Mouse (Mus musculus) MEL (cell line): ENCODE data around the gene Med31. TPM values are rescaled to one million over a fixed set of nuclear protein-coding genes. Genes with fewer than 3 reads are reported as not detected.

ENCODE experiments used
- DNase-seq: peaks from one replicate; pipeline ENCODE4 v3.0.0; 2011; ENCODE audit warnings: low read depth, low spot score
- H3K27ac ChIP-seq: 2 replicates; pipeline ENCODE4 v1.5.1; 2012; ENCODE audit warnings: low read depth, mild to moderate bottlenecking, control low read depth, low read length, moderate library complexity; ENCODE audit not compliant: control insufficient read depth
- H3K27me3 ChIP-seq, 2 experiments: fragments of 150-350 bp in 1 of 2; sonication (generic) in 1 of 2; 2 replicates each; pipeline ENCODE4 v1.6.1; 2012; ENCODE audit warnings: low read length in 2 of 2, mild to moderate bottlenecking in 2 of 2, improper control_type of control experiment in 1 of 2, moderate library complexity in 1 of 2; ENCODE audit not compliant: insufficient read depth in 2 of 2, control insufficient read depth in 1 of 2
- H3K36me3 ChIP-seq, 2 experiments: 2 replicates each; pipeline ENCODE4 v1.6.1; 2012 to 2014; ENCODE audit warnings: low read length in 2 of 2, improper control_type of control experiment in 1 of 2, inconsistent platforms in 1 of 2, mild to moderate bottlenecking in 1 of 2; ENCODE audit not compliant: insufficient read depth in 2 of 2, control insufficient read depth in 1 of 2
- H3K4me1 ChIP-seq, 2 experiments: fragments of 150-350 bp in 1 of 2; sonication (generic) in 1 of 2; 2 replicates each; pipeline ENCODE4 v1.6.1; 2012; ENCODE audit warnings: low read length in 2 of 2, improper control_type of control experiment in 1 of 2, mild to moderate bottlenecking in 1 of 2; ENCODE audit not compliant: insufficient read depth in 2 of 2, control insufficient read depth in 1 of 2
- H3K4me3 ChIP-seq, 2 experiments: fragments of 150-350 bp in 1 of 2; sonication (generic) in 1 of 2; 2 replicates each; pipeline ENCODE4 v1.5.1; 2012; ENCODE audit warnings: low read depth in 2 of 2, low read length in 2 of 2, mild to moderate bottlenecking in 2 of 2, moderate library complexity in 2 of 2, control low read depth in 1 of 2, improper control_type of control experiment in 1 of 2; ENCODE audit not compliant: control insufficient read depth in 1 of 2, insufficient read depth in 1 of 2
- H3K79me2 ChIP-seq: 2 replicates; pipeline ENCODE4 v1.6.1; 2012; ENCODE audit warnings: mild to moderate bottlenecking, low read length, moderate library complexity; ENCODE audit not compliant: control insufficient read depth, poor library complexity, insufficient read depth
- H3K9ac ChIP-seq: 2 replicates; pipeline ENCODE4 v1.6.1; 2012; ENCODE audit warnings: low read depth, mild to moderate bottlenecking, control low read depth, low read length, moderate library complexity; ENCODE audit not compliant: control insufficient read depth, poor library complexity, severe bottlenecking
- H3K9me3 ChIP-seq: fragments of 150-350 bp; sonication (generic); replicated peaks from 2 replicates; pipeline ENCODE4 v1.6.1; 2012; ENCODE audit warnings: mild to moderate bottlenecking, low read length, improper control_type of control experiment, moderate library complexity; ENCODE audit not compliant: insufficient read depth
- CHD2 ChIP-seq: IDR thresholded peaks from 2 replicates; pipeline ENCODE4 v1.6.1; 2011; ENCODE audit warnings: low read length, improper control_type of control experiment
- E2F4 ChIP-seq: IDR thresholded peaks from 2 replicates; pipeline ENCODE4 v1.6.1; 2011; ENCODE audit warnings: low read depth, low read length, improper control_type of control experiment, borderline replicate concordance
- ELF1 ChIP-seq: IDR thresholded peaks from 2 replicates; pipeline ENCODE4 v1.6.1; 2014; ENCODE audit warnings: low read depth, mild to moderate bottlenecking, inconsistent platforms, low read length, improper control_type of control experiment, moderate library complexity
- EP300 ChIP-seq, 2 experiments: IDR thresholded peaks; 2 replicates each; pipeline ENCODE4 v1.6.1; 2011; ENCODE audit warnings: improper control_type of control experiment in 2 of 2, low read length in 2 of 2, low read depth in 1 of 2, mild to moderate bottlenecking in 1 of 2
- ETS1 ChIP-seq: IDR thresholded peaks from 2 replicates; pipeline ENCODE4 v1.6.1; 2012; ENCODE audit warnings: low read depth, mild to moderate bottlenecking, inconsistent platforms, low read length, improper control_type of control experiment, moderate library complexity
- KAT2A ChIP-seq: conservative IDR thresholded peaks from 2 replicates; pipeline ENCODE4 v1.6.1; 2012; ENCODE audit warnings: low read depth, low read length, improper control_type of control experiment, inconsistent platforms
- MAFK ChIP-seq: IDR thresholded peaks from 2 replicates; pipeline ENCODE4 v1.6.1; 2011; ENCODE audit warnings: low read depth, mild to moderate bottlenecking, low read length, improper control_type of control experiment, borderline replicate concordance
- MAX ChIP-seq: IDR thresholded peaks from 2 replicates; pipeline ENCODE4 v1.6.1; 2011; ENCODE audit warnings: low read length, improper control_type of control experiment
- MEF2A ChIP-seq: IDR thresholded peaks from 2 replicates; pipeline ENCODE4 v1.6.1; 2014; ENCODE audit warnings: low read depth, mild to moderate bottlenecking, inconsistent platforms, low read length, improper control_type of control experiment; ENCODE audit not compliant: poor library complexity, insufficient replicate concordance, severe bottlenecking; ENCODE audit errors: extremely low read depth
- MXI1 ChIP-seq: IDR thresholded peaks from 2 replicates; pipeline ENCODE4 v1.6.1; 2011; ENCODE audit warnings: mild to moderate bottlenecking, low read depth, low read length, improper control_type of control experiment
- MYC ChIP-seq: IDR thresholded peaks from 2 replicates; pipeline ENCODE4 v1.6.1; 2011; ENCODE audit warnings: low read depth, mild to moderate bottlenecking, low read length, improper control_type of control experiment, moderate library complexity
- NRF1 ChIP-seq: IDR thresholded peaks from 2 replicates; pipeline ENCODE4 v1.6.1; 2014; ENCODE audit warnings: low read depth, mild to moderate bottlenecking, inconsistent platforms, low read length, improper control_type of control experiment, moderate library complexity; ENCODE audit not compliant: poor library complexity, insufficient read depth, severe bottlenecking
- POLR2AphosphoS2 ChIP-seq: IDR thresholded peaks from 2 replicates; pipeline ENCODE4 v1.6.1; 2011; ENCODE audit warnings: low read length, improper control_type of control experiment
- RAD21 ChIP-seq: IDR thresholded peaks from 2 replicates; pipeline ENCODE4 v1.6.1; 2011; ENCODE audit warnings: mild to moderate bottlenecking, low read depth, low read length, improper control_type of control experiment
- SIN3A ChIP-seq: IDR thresholded peaks from 2 replicates; pipeline ENCODE4 v1.6.1; 2012; ENCODE audit warnings: low read length, improper control_type of control experiment, inconsistent platforms
- SMC3 ChIP-seq: IDR thresholded peaks from 2 replicates; pipeline ENCODE4 v1.6.1; 2011; ENCODE audit warnings: low read depth, low read length, improper control_type of control experiment
- TBP ChIP-seq: IDR thresholded peaks from 2 replicates; pipeline ENCODE4 v1.8.0; 2011; ENCODE audit warnings: low read depth, low read length, improper control_type of control experiment
- TCF12 ChIP-seq: IDR thresholded peaks from 2 replicates; pipeline ENCODE4 v1.6.1; 2014; ENCODE audit warnings: low read depth, mild to moderate bottlenecking, inconsistent platforms, low read length, improper control_type of control experiment, moderate library complexity
- UBTF ChIP-seq: IDR thresholded peaks from 2 replicates; pipeline ENCODE4 v1.6.1; 2012; ENCODE audit warnings: low read depth, mild to moderate bottlenecking, inconsistent platforms, low read length, improper control_type of control experiment, moderate library complexity, borderline replicate concordance; ENCODE audit not compliant: insufficient read depth
- ZNF384 ChIP-seq: IDR thresholded peaks from 2 replicates; pipeline ENCODE4 v1.6.1; 2012; ENCODE audit warnings: low read depth, mild to moderate bottlenecking, inconsistent platforms, low read length, improper control_type of control experiment
- polyA plus RNA-seq, 2 experiments: library from polyadenylated mRNA; stranded (reverse) in 1 of 2; unstranded in 1 of 2; fragments of >175 nt in 1 of 2; fragments of >200 nt in 1 of 2; gene quantifications; 2 replicates each; pipeline versions ENCODE4 v1.2.1 to v1.2.4; 2012; ENCODE audit warnings: low replicate concordance in 2 of 2, low read depth in 1 of 2; ENCODE audit not compliant: insufficient read length in 2 of 2, insufficient read depth in 1 of 2, missing spikeins in 1 of 2
- total RNA-seq: library from RNA; depleted of rRNA; stranded (reverse); fragments of 300-350 nt; gene quantifications from 2 replicates; pipeline ENCODE4 v1.2.3, GENCODE M21; 2012

Med31 gene
- total and polyA plus RNA-seq, 3 experiments, result 12.1 to 21.1 TPM; not detected in 1

DNA sequence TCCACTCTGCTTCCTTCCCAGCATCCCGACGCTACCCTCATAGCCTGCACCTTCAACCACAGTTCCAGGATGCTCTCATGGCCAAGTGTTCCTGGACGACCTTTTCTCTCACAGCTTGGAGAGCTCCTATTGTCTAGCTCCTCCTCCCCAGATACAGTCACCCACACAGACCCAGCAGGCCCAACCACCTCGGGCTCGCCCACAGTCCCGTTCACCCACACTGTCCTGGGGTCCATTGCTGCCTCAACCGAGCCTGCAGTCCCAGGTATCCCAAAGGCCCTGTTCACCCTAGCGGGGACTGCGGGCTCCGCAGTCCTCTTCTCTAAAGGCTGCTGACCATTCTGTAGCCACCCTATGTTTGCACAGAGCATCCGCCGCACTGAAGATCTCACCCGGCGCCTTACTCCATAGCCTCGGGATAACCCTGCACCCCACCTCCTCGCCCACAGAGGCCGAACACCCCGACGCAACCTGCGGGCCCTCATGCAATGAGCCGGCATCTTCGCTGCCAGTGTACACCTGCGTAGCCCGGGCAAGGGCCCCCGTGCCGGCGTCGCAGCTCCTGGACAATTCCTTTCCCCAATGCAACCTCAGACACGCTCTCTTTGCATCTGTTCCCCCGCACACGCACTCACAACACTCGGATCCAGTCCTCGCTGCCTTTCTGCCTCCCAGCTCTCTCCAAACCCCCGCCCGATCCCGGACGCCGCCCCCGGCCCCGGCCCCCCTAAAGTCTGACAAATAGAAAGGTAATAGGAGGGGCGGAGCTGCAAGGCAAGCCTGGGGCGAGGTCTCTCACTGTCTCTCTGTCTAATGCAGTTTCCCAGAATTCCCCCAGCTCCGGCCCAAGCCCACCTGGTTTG is 8.8 kb downstream of the Med31 start, which contains the start of gene Gm43951 (continued):
- TF ChIP-seq POLR2AphosphoS2 (no peak; the same call in none of the 2 replicates), KAT2A (no peak), EP300 (IDR thresholded peaks at IDR 0.05; ENCODE audit: low read depth in 1 of 2, low read length in 2 of 2) (no peak), SMC3 (no peak), MYC (no peak), NRF1 (peak; percentile 13; the same call in 1 of the 2 replicates), MEF2A (no peak), SIN3A (no peak; the same call in 1 of the 2 replicates), MAX (no peak), TCF12 (0 out of 2 replicates have a peak, but pooled peaks have one; percentile 49)
- TF ChIP-seq, all 39 proteins: peak for 7

DNA sequence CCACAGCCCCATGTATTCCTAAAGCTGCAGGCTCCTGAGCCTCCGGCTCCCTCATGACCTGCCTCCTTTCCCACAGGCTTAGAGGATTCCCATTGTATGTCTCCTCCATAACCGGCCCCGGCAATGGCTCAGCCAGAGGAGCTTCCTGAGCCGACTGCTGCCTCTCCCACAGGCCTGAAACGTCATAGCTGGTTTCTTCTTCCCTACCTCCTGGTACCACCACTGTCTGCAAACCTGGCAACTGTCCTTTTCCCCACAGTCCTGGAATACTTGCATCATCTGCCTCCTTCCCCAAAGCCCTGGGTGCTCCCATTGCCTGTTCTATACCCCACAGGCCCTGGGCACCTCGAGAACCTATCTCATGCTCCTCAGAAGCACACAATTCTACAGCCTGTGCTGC is 10.1 kb downstream of the Med31 start:
- Histone ChIP-seq H3K36me3 (peaks cover 0 to 13% of the 10 kb centered on the region in 2 experiments; a peak in 2 of 4 replicates), H3K9me3 (no peaks in the 10 kb centered on the region), H3K4me1 (peaks cover 0 to 12% of the 10 kb centered on the region in 2 experiments; a peak in 3 of 4 replicates), H3K4me3 (no peak overlapping the region), H3K9ac (peak overlapping the region; percentile 96), H3K27ac (no peak overlapping the region), H3K79me2 (peaks cover 38% of the 10 kb centered on the region), H3K27me3 (no peaks in the 10 kb centered on the region)
- no peak for TF ChIP-seq RAD21
- no peak for TF ChIP-seq UBTF
- TF ChIP-seq MAFK, result no peak
- no peak for TF ChIP-seq TBP
- no peak for TF ChIP-seq MXI1
- TF ChIP-seq ELF1, result no peak
- no peak for TF ChIP-seq ETS1
- TF ChIP-seq CHD2, result no peak
- no peak for TF ChIP-seq SIN3A
- TF ChIP-seq EP300 (IDR thresholded peaks at IDR 0.05; ENCODE audit: low read depth in 1 of 2, low read length in 2 of 2), result no peak
- no peak for TF ChIP-seq ZNF384
- no peak for TF ChIP-seq E2F4
- no peak for DNase-seq
